Mouse (Mus musculus): ENCODE measurements around the gene Dnajb11.

Dnajb11 gene

DNA sequence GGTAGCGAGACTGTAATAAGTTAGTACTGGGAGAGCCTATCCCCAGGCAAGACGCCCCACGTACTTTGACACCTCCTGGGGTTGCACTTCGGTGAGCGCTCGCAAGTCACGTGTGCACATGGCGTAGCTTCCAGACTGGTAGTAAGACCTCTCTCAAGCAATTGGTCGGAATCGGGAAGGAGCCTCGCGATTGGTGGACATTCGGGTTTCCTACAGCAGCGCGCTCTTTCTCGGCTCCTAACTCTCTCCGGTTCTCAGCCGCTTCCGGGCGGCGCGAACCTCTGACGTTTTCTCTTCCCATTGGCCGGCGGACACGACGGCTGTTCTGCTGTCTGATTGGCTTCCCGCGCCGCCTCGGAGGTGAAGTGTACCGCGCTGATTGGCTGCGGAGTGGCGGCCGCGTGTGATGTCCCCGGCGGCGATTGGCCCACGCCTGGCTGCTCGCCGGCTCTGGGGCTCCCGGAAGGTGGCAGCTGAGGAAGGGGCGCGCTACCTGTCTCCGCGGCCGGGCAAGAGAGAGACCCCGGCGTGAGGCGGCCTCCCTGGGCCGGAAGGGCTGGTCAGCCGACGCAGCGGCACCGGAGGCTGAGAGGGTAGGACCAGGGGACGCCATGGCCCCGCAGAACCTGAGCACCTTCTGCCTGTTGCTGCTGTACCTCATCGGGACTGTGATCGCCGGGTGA is at the start of gene Dnajb11, which contains the start of gene Tbccd1:
Gene Dnajb11, plus strand, starts transcription at position 415 of the 683 bp plus-strand sequence.
Gene Tbccd1, minus strand, starts transcription at position 239 of the 683 bp plus-strand sequence.
- DNase-seq: peak; percentile 99 to 100

DNA sequence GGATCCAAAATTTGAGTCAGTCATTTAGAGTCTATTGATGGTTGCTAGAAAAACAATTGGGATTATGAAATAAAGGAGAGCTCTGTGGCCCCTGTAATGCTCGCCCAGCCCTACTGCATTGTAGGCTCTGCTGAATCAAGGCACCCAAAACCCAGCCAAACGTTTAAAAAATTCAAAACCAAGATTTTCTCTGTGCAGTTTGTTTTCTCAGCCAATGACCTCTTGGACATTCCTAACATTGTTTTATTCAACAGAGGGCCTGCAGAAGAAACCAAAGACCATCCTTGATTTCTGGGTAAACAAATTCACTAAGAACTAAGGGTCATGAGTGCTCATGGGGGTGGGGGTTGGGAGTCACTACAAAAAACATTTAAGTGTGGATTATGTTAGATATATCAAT is 46.2 kb upstream of the Dnajb11 start, which contains the start of gene Crygs:
Gene Crygs, minus strand, starts transcription at position 101 of the 400 bp plus-strand sequence.
- DNase-seq: no peak

DNA sequence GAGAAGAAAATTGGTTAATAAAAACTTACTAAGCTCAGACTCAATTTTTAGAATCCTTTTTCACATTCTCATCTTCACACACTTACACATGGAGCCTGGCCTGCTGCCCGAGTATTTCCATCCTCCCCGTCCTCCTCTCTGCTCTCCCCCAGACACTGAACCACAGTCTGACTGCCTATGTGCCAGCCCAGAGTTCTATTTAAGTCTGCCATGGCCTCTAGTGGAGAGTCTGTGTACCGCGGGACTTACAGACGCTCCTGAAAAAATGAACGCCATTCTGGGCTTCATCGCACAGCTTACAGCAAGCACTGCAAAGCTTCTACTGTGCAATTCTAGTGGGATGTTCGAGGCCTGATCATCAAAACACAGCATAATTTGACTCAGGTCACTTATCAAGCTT is 36.9 kb upstream of the Dnajb11 start:
- DNase-seq: no peak

DNA sequence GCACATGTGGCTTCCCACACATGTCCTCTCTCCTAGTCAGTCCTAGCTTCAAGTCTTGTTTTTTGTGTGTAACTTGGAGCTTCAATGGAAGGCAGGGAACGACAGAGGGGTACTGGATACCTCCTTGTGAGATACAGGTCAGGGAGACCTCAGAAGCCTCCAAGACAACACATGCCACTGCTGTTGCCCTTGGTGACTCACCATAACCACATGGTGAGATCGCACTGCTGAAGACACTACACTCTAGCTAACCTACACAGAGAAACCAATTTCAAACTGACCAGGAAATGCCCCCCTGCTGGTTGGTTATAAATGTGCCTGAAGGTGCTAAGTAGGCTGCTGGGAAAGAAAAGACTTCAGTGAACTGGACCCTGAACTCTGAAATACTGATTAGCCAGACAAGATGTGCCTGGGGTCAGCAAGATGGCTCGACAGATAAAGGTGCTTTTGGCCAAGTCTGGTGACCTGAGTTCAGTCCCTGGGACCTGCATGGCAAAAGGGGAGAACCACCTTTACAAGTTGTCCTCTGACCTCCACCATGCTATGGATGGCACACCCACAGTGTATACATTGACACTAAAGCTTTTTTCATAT is 24.6 kb upstream of the Dnajb11 start:
- no peak for DNase-seq

DNA sequence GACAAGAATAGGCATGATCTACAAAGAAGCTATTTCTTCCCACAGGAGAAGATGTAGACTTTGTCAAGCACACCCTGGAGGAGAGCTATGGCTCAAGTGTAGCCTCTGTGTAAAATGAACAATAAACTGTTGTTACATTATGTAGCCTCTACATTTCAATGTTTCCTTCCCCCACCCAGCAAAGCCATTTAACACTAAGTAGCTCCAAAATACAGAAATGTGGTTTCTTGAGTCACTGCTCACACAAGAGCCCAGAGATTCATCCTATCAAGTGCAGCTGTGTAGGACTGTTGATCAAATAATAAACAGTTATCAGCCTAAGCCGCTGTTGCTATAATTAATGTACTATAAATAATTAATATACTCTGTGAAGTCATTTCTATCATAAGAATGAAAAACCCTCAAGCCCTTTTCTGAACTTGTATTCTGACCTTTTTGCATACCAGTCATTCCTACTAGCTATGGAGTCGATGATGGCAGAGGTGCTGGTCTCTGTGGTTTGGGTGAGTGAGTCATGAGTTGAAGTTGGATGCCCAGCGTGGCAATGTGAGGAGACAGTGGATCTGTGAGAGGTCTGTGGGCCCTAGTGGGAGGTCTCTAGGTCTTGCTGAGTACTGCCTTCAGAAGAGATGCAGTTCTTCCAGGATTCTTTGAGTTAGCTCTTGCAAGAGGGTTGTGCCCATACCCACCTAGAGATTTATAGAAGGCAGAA is 18.3 kb upstream of the Dnajb11 start:
- DNase-seq: no peak

DNA sequence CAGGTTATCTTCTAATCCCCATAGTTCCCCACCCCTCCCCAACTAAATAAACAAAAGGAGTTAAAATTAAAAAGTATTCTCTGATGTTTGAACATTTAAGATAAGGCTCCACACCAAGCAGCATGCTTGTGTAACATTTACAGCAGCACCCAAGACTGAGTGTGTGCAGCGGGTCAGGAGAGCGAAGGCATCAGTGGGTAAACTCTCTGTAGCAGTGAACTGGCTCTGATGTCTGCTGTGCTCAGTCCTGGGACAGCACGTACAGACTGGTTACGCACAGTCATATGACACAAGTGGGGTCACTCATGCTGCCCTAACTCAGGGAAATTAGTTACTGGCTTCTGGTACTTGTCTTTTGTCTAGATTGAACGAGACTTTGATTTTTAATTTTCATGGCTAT is 14.8 kb upstream of the Dnajb11 start:
- no peak for DNase-seq

DNA sequence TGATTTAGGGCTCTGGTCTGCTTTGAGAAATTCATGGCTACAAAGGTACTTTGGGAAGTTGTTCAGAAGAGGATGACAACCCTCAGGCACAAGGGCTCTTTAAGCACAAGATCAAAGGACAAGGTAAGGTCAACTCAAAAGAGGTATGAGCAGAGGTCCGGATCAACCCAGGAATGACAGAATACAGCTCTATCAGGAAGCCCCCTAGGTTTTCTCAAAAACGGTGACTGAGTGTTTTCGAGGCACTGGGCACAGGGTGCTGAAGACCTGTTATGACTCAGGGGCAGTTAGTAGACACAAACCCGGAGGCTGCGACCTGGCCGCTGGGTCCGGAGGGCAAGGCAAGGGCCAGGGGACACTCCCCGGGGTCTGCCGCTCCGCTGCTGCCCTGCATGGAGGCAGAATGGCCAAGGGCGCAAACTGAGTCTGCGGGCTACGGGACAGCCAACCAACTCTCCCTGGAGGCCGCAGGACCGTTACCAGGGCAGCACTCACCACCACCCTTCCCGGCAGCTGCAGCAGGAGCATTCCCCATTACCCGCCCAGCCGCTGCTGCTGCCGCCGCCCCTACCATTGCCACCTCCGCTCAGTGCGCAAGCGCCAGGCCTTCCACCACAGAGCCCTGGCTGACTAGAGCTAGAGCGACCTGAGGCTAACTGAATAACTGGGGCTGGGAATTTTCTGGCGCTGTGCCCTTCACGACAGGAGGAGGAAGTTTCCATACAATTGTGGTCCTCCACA is 13.4 kb upstream of the Dnajb11 start:
- DNase-seq: peak; percentile 87 to 89

DNA sequence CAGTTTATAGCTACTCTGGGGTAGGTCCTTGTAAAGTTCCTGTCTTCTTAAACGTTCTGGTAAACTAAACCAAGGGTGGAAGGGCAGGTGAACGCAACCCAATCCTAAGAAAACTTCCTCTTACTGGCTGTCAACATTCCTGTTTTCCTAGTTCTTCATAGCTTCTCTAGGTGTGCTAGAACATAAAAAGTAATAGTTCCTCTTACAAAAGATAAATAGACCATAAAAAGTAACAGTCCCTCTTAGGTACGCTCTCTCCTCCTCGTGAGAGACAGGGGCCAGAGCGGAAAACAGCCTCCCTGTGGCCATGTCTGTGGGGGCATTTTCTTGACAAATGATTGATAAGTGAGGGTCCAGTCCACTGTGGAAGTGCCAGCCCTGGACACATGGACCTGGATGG is 12.8 kb upstream of the Dnajb11 start:
- DNase-seq: no peak

DNA sequence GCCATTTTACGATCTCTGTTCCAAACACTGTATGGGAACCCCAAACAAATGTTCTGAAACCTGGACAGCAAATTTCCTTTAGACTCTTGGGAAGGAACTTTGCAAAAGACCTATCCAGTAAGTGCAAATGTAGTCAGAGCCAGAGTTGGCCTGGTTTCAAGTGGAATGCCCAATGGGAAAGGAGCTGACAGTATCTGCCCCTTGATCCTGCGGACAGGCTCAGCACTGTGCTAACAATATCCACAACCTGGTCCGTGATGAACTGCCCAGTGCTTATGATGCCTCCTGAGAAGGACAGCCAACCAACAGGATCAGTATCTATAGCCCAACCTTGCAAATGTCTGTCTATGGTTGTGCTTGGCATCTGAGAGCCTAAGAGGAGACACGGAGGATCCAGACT is 12.2 kb upstream of the Dnajb11 start:
- DNase-seq: peak; percentile 48 to 59

DNA sequence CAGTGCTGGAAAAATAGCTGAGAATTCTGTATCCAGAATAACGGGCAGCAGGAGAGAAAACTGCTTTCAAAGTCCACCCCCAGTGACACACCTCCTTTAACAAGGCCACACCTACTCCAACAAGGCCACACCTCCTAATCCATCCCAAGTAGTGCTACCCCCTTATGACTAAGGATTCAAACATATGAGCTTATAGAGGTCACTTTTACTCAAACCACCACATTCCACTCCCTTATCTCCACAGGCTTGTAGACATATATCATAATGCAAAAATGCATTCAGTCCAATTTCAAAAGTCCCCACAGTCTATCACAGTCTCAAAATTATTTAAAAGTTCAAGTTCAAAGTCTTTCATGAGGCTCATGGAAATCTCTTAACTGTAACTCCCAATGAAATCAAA is 10.0 kb upstream of the Dnajb11 start:
- DNase-seq: no peak

DNA sequence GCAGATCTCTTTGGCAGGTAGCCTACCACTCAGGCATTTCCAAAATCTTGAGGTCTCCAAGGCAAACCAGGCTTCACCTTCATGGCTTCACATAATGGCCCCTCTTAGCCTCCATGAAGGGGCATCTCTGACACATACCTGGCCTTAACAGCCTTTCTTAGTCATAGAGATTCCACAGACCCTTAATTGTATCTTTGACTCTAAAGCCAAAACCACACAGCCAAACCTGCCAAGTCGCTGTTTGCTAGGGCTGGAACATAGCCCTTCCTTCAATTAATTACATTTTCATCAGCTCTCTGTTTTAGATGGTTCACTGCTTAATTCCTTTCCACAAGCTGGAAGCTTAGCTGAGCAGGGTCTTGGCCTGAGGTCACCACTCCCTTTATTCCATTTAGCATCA is 9.3 kb upstream of the Dnajb11 start:
- no peak for DNase-seq

DNA sequence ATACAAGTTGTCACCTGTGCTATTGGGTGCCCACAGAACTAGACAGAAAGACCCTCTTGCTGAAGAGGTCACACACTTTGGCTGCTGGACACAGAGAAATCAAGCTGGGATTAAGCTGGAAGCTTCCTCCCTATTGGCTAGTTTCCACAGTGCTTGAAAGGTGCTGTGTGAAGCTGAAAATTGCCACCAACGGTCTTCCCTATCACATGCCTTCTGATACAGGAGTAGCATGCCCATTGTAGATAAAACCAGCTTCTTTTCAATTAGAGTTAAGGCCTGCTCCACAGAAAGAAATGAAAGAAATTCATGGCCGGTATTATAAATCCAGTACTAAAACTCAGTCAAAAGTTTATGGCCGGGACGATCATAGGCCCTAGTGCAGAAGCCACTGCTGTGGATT is 4.9 kb upstream of the Dnajb11 start:
- no peak for DNase-seq

DNA sequence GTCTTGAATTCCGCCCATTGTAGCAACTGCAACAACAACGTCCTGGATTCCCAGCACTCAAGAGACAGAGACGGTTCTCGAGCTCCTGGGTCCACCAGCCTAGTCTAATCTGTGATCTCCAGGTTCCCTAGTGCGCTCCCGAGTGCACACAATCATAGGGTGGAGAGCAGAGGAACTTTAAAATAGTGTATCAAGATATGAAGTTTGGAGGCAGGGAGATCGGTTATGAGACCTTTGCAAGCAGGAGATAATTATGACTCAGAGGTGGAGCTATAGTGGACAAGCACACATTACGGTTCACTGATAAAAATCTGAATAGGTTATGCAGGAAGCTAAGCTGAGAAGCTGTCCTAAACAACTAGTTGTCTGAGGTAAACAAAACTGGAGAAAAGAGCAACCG is 872 bp upstream of the Dnajb11 start:
- no peak for DNase-seq

DNA sequence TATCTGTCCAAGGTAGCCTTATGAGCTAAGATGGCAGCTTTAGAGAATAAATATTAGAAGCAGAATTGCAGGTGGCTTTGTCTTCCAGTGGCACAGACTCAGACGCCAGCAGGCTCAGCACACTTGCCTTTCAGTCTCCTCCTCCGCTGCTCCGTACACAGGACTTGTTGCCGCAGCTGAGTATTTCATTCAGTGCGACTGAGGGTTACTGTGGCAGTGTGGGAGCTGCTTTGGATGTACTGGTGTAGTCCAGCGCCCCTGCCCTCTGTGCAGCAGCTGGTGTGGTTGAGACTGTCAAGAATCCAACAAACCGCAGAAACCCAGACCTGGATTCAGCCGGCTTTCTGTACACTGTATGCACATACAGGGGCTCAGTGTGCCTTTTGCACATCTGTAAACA is 14.8 kb downstream of the Dnajb11 start:
- DNase-seq: no peak

DNA sequence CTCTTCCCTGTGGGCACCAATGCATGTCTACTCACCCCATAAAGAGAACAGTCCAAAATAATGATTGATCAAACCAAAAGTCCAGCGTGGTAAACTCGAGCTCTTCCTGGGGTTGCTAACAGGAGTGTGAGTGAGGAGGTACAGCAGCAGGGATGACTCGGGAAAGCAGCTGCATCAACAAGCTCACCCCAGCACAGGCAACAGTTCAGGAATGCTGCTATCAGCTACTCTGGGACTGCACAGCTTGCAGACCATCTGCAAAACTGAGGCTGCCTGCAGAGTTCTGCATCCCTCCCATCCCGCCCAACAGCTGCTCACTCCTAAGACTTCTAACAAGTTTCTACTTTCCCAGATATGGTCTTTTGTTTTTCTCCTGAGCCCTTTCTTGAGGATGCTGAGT is 15.7 kb downstream of the Dnajb11 start:
- DNase-seq: no peak

DNA sequence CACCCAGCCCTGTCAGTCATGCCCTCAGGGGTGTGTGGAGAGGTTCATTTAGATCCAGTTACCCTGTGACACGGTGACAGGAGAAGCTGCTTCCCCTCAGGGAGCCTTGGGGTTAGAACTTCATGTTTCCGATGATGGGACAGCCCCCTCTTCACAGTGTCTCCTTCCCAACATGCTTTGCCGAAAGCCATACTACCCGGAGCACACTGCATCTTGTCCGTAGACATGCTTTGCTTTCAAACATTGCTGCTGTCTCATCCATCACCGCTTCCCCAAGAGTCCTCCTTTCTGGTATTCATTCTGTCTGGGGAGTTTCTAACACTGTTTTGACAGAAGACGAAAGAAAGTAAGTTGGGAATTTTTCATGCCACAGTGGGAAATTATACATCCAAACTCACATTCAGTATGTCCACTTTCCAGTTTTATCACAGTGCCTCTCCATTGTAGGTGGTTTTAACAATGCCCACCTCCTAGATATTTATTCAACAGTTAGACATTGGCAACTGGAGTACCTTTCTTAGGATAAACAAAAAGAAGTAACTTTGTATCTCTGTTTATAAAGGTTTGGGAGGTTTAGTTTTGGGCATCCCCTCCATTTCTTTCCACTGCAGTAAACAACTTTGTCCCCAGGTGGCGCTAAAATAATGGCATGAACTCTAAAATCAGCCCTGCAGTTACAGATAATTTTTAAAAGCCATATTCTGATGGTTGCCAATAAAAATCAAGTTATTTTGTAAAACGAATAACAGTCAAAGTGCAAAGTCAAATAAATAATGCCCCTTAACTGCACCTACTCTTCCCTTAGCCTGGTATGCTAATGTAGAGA is 18.8 kb downstream of the Dnajb11 start:
- peak in 1 of 2 experiments; percentile 30 for DNase-seq

DNA sequence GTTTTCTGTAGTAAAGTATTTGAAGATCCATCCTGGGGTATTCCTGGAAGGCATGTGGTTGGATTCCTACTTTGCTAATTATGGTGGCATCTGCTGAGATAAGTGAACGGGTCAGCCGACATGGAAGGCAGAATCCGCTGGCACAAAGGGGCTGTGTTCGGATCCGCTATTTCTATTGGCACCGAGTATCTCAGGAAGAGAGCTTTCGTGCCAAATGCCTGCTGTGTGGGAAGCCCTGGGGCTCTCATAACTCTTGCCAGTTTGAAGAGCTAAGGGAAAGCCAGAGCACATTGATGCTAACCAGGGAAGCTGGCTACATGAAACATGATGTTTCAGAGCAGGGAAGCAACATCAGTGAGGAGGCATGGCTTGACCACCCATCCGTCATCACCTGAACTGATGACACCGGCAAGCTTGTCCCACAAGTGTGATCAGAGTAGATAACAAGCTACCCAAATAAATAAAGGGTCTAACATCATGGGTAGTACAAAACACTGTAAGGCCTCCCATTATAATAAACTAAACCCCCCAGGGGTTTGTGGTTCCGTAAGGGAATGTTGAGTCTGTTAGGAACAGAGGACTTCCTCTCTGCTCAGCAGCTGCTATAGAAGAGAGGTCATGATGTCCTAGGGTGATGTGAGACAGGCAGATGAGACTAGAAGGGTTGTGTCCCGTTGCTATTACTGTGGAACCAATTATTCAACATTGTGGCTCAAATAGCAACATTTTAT is 20.2 kb downstream of the Dnajb11 start:
- DNase-seq: no peak

DNA sequence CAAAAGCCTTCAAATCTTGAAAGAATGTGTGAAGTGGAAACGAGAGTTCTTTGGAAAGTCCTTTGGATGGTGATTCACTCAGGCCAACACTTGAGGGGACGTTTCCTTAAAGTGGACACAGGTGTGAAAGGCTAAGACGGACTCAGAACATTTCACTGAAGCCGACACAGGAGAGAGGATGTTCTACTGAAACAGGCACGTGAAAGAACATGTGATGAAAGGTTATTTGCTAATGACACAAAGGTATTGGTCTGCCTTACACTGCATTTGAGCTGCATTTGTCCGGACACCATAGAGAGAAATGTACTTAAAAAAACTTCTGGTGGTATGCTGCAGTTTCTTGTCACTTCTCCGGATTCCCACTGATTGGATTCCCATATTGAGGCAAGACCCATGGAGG is 21.1 kb downstream of the Dnajb11 start:
- no peak for DNase-seq

DNA sequence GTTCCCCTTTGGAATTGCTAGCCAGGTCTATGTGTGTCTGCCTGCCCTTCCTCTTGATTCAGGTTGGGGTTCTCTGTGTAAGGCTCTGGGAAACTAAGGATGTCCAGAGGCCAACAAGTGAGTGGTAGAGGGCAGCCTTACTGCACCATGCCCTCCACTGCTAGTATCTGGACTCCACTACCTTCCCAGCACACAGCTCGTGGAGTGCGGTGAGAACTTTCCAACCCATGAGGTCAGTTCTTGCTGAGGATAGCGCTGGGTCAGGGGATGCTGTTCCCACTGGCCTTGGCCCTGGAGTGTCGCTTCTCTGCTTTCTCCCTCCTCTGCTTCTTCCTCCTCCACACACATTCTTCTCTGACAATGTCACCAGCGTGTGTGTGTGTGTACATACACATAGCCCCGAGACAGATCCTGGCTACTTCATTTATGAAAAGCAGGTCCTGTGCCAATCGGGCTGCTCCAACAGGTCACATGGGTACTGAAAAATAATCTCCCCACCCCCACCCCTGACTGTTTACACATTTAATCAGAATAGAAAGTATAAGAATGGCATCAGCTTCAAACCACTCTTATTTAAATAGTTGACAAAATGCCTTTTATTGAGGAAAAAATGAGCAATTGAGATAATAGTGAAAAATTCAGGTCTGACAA is 22.4 kb downstream of the Dnajb11 start:
- no peak for DNase-seq

DNA sequence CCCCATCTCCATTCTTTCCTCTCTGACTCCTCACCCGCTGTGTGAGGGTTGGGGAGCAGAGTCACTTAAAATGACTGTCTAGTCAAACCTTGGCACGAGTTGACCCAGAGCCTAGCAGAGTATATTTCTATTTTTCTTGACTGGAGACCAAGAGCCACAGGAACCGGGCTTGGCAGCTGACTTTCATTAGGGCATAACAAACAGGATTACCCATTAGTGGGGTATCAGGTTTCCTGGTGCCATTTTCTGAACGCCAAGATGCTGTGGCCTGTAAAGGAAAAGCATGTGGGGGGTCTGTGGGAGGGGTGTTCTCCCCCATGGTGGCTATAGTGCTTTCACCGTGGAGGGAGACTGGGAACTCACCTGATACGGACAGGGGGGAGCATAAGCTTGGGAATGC is 23.3 kb downstream of the Dnajb11 start:
- no peak for DNase-seq

DNA sequence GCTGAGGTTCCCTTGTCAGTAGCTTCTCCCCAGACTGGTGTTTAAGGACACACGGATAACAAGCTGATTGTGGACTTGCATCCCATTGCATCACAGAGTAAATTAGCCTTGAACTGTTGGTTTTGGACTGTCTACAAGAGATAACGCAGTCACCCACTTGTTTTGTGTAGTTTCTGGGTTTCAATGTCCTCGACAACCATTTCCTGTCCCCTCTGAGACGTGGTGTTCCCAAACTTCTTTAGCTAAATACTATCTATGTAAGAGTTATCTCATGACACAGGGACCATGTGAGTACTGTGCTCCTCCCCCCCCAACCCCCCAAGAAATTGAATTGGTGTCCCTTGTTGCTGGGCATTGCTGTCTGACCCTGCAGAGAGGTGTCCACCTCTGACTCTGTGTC is 23.8 kb downstream of the Dnajb11 start:
- no peak for DNase-seq

All from kidney, adult 8-10 months (tissue).